Mouse (Mus musculus) retina, embryonic 14.5 days (tissue): Measurements from ENCODE around the gene Nup43.

Source experiments
- DNase-seq: peaks from one replicate; pipeline ENCODE4 v3.0.0-alpha.2; 2015; ENCODE audit warnings: low spot score

Nup43 gene

DNA sequence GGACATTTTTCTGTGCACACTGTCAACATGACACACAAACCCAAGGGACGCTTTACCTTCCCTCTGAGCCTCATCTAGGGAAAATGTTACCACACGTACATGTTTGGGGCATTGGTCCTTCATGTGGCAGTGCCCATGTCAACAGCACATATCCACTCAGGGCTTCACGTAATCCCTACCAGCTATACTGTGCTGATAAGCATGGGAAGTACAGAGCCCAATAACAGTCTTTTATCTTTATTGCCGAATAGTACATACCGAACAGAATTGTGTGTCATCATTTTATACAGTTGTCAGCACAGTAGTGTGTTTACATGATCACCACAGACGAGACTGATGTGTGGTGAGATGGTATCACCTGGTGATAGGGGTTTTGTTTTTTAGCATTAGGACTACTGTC, 19.6 kb downstream of the Nup43 start:
- DNase-seq = no peak

- DNase-seq = no peak
Measured at GRCm38 (mm10) chr10:7695286-7695685, 28.0 kb downstream of the Nup43 start.

GRCm38 (mm10) chr10:7700120-7700519, 32.8 kb downstream of the Nup43 start:
- no peak for DNase-seq

DNA sequence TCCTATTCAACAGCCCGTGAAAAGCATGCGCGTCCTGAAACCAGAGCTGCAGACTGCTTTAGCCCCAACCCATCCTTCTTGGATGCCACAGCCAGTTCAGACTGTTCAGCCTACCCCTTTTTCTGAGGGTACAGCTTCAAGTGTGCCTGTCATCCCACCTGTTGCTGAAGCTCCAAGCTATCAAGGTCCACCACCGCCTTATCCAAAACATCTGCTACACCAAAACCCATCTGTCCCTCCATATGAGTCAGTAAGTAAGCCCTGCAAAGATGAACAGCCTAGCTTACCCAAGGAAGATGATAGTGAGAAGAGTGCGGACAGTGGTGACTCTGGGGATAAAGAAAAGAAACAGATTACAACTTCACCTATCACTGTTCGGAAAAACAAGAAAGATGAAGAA, 35.3 kb downstream of the Nup43 start:
- DNase-seq = no peak

- DNase-seq = no peak
Measured at GRCm38 (mm10) chr10:7710121-7710520, 42.8 kb downstream of the Nup43 start.

DNA sequence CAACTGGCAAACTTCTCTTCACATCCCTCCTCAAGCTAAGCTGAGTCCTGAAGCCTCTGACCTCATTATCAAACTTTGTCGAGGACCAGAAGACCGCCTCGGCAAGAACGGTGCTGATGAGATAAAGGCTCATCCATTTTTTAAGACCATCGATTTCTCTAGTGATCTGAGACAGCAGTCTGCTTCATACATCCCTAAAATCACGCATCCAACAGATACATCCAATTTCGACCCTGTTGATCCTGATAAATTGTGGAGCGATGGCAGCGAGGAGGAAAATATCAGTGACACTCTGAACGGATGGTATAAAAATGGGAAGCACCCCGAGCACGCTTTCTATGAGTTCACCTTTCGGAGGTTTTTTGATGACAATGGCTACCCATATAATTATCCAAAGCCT, 45.2 kb downstream of the Nup43 start:
- DNase-seq = no peak

DNA sequence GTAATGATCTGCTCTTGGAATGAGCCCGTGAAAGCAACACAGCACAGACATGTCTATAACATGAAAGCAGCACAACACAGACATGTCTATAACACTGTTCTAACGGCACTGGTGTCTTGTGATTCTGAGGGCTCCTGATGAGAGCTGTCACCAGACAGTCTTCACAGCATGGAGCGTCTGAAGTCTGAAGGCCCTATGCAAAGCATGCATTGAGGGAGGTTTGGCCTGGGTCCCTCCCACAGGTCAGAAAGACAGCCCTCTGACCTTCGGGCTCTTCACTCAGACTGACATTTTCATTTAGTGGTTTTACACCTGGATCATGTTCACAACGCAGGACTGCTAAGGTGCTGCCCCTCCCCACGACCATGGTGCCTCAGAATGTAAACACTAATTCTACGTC, 47.8 kb downstream of the Nup43 start:
- no peak for DNase-seq

DNA sequence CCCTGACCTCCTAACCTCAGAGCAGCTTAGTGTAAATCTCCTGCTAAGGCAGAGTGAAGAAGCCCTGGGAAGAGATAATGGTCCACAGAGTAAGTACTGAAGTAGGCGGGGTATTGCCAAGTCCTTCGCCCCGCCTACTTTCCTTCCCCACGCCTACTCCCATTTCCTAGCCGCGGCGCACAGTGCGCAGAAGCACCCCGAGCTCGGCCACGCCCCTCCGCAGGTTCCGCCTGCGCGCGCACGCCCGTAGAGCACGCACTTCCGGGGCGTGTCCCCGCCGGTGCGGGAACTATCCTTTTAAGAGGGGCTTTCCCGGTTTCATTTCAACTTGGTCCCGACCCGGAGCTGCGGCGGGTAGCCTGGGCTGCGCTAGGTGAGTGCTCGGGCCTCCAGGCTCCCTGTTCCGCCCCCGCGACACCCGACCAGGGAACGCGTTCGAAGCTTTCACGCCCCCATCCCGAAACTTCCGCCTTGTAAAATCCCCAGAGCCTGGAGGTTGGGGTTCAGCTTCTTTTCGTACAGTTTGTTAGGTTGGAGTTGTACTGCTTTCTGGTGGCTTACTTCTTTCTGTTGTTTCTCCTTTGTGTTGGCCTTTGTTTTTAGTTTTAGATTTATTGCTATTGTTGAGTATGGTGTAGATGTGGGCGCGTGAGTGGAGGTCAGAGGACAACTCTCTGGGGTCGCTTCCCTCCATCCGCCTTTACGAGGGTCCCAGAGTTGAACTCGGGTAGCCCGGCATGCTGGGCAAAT, 58.6 kb downstream of the Nup43 start, which contains the start of gene Katna1:
Gene Katna1 (plus strand): TSS at position 250 of the 750 bp plus-strand sequence.
- peak; percentile 98 for DNase-seq

GRCm38 (mm10) chr10:7726501-7726812, 59.2 kb downstream of the Nup43 start:
- no peak for DNase-seq

GRCm38 (mm10) chr10:7727011-7727410, 59.7 kb downstream of the Nup43 start:
- no peak for DNase-seq
